Mouse (Mus musculus) MEL (cell line): ENCODE results near the gene Pygo2. TPM values are rescaled to one million over a fixed set of nuclear protein-coding genes. Genes with fewer than 3 reads are reported as not detected.

ENCODE experiments used
- DNase-seq: peaks from one replicate; pipeline ENCODE4 v3.0.0; 2011; ENCODE audit warnings: low read depth, low spot score
- H3K27ac ChIP-seq: 2 replicates; pipeline ENCODE4 v1.5.1; 2012; ENCODE audit warnings: low read depth, mild to moderate bottlenecking, control low read depth, low read length, moderate library complexity; ENCODE audit not compliant: control insufficient read depth
- H3K27me3 ChIP-seq, 2 experiments: fragments of 150-350 bp in 1 of 2; sonication (generic) in 1 of 2; 2 replicates each; pipeline ENCODE4 v1.6.1; 2012; ENCODE audit warnings: low read length in 2 of 2, mild to moderate bottlenecking in 2 of 2, improper control_type of control experiment in 1 of 2, moderate library complexity in 1 of 2; ENCODE audit not compliant: insufficient read depth in 2 of 2, control insufficient read depth in 1 of 2
- H3K36me3 ChIP-seq, 2 experiments: 2 replicates each; pipeline ENCODE4 v1.6.1; 2012 to 2014; ENCODE audit warnings: low read length in 2 of 2, improper control_type of control experiment in 1 of 2, inconsistent platforms in 1 of 2, mild to moderate bottlenecking in 1 of 2; ENCODE audit not compliant: insufficient read depth in 2 of 2, control insufficient read depth in 1 of 2
- H3K4me1 ChIP-seq, 2 experiments: fragments of 150-350 bp in 1 of 2; sonication (generic) in 1 of 2; 2 replicates each; pipeline ENCODE4 v1.6.1; 2012; ENCODE audit warnings: low read length in 2 of 2, improper control_type of control experiment in 1 of 2, mild to moderate bottlenecking in 1 of 2; ENCODE audit not compliant: insufficient read depth in 2 of 2, control insufficient read depth in 1 of 2
- H3K4me3 ChIP-seq, 2 experiments: fragments of 150-350 bp in 1 of 2; sonication (generic) in 1 of 2; 2 replicates each; pipeline ENCODE4 v1.5.1; 2012; ENCODE audit warnings: low read depth in 2 of 2, low read length in 2 of 2, mild to moderate bottlenecking in 2 of 2, moderate library complexity in 2 of 2, control low read depth in 1 of 2, improper control_type of control experiment in 1 of 2; ENCODE audit not compliant: control insufficient read depth in 1 of 2, insufficient read depth in 1 of 2
- H3K79me2 ChIP-seq: 2 replicates; pipeline ENCODE4 v1.6.1; 2012; ENCODE audit warnings: mild to moderate bottlenecking, low read length, moderate library complexity; ENCODE audit not compliant: control insufficient read depth, poor library complexity, insufficient read depth
- H3K9ac ChIP-seq: 2 replicates; pipeline ENCODE4 v1.6.1; 2012; ENCODE audit warnings: low read depth, mild to moderate bottlenecking, control low read depth, low read length, moderate library complexity; ENCODE audit not compliant: control insufficient read depth, poor library complexity, severe bottlenecking
- H3K9me3 ChIP-seq: fragments of 150-350 bp; sonication (generic); replicated peaks from 2 replicates; pipeline ENCODE4 v1.6.1; 2012; ENCODE audit warnings: mild to moderate bottlenecking, low read length, improper control_type of control experiment, moderate library complexity; ENCODE audit not compliant: insufficient read depth
- BHLHE40 ChIP-seq: IDR thresholded peaks from 2 replicates; pipeline ENCODE4 v1.6.1; 2012; ENCODE audit warnings: low read depth, mild to moderate bottlenecking, inconsistent platforms, low read length, improper control_type of control experiment, borderline replicate concordance
- CHD2 ChIP-seq: IDR thresholded peaks from 2 replicates; pipeline ENCODE4 v1.6.1; 2011; ENCODE audit warnings: low read length, improper control_type of control experiment
- E2F4 ChIP-seq: IDR thresholded peaks from 2 replicates; pipeline ENCODE4 v1.6.1; 2011; ENCODE audit warnings: low read depth, low read length, improper control_type of control experiment, borderline replicate concordance
- ELF1 ChIP-seq: IDR thresholded peaks from 2 replicates; pipeline ENCODE4 v1.6.1; 2014; ENCODE audit warnings: low read depth, mild to moderate bottlenecking, inconsistent platforms, low read length, improper control_type of control experiment, moderate library complexity
- EP300 ChIP-seq, 2 experiments: IDR thresholded peaks; 2 replicates each; pipeline ENCODE4 v1.6.1; 2011; ENCODE audit warnings: improper control_type of control experiment in 2 of 2, low read length in 2 of 2, low read depth in 1 of 2, mild to moderate bottlenecking in 1 of 2
- HCFC1 ChIP-seq: IDR thresholded peaks from 2 replicates; pipeline ENCODE4 v1.6.1; 2012; ENCODE audit warnings: low read depth, mild to moderate bottlenecking, inconsistent platforms, low read length, improper control_type of control experiment, moderate library complexity
- MAFK ChIP-seq: IDR thresholded peaks from 2 replicates; pipeline ENCODE4 v1.6.1; 2011; ENCODE audit warnings: low read depth, mild to moderate bottlenecking, low read length, improper control_type of control experiment, borderline replicate concordance
- MAX ChIP-seq: IDR thresholded peaks from 2 replicates; pipeline ENCODE4 v1.6.1; 2011; ENCODE audit warnings: low read length, improper control_type of control experiment
- MAZ ChIP-seq: IDR thresholded peaks from 2 replicates; pipeline ENCODE4 v1.6.1; 2012; ENCODE audit warnings: low read depth, mild to moderate bottlenecking, inconsistent platforms, low read length, improper control_type of control experiment
- MEF2A ChIP-seq: IDR thresholded peaks from 2 replicates; pipeline ENCODE4 v1.6.1; 2014; ENCODE audit warnings: low read depth, mild to moderate bottlenecking, inconsistent platforms, low read length, improper control_type of control experiment; ENCODE audit not compliant: poor library complexity, insufficient replicate concordance, severe bottlenecking; ENCODE audit errors: extremely low read depth
- MXI1 ChIP-seq: IDR thresholded peaks from 2 replicates; pipeline ENCODE4 v1.6.1; 2011; ENCODE audit warnings: mild to moderate bottlenecking, low read depth, low read length, improper control_type of control experiment
- MYB ChIP-seq: IDR thresholded peaks from 2 replicates; pipeline ENCODE4 v1.6.1; 2011; ENCODE audit warnings: mild to moderate bottlenecking, low read depth, low read length, improper control_type of control experiment
- NELFE ChIP-seq: IDR thresholded peaks from 2 replicates; pipeline ENCODE4 v1.6.1; 2011; ENCODE audit warnings: low read depth, low read length, improper control_type of control experiment
- POLR2A ChIP-seq, 2 experiments: IDR thresholded peaks; 2 replicates each; pipeline ENCODE4 v1.6.1; 2011 to 2012; ENCODE audit warnings: low read length in 2 of 2, mild to moderate bottlenecking in 2 of 2, control low read depth in 1 of 2, improper control_type of control experiment in 1 of 2, low read depth in 1 of 2, moderate library complexity in 1 of 2; ENCODE audit not compliant: control insufficient read depth in 1 of 2, insufficient read depth in 1 of 2, poor library complexity in 1 of 2
- POLR2AphosphoS2 ChIP-seq: IDR thresholded peaks from 2 replicates; pipeline ENCODE4 v1.6.1; 2011; ENCODE audit warnings: low read length, improper control_type of control experiment
- RAD21 ChIP-seq: IDR thresholded peaks from 2 replicates; pipeline ENCODE4 v1.6.1; 2011; ENCODE audit warnings: mild to moderate bottlenecking, low read depth, low read length, improper control_type of control experiment
- RCOR1 ChIP-seq: IDR thresholded peaks from 2 replicates; pipeline ENCODE4 v1.6.1; 2012; ENCODE audit warnings: low read depth, mild to moderate bottlenecking, inconsistent platforms, low read length, improper control_type of control experiment
- SIN3A ChIP-seq: IDR thresholded peaks from 2 replicates; pipeline ENCODE4 v1.6.1; 2012; ENCODE audit warnings: low read length, improper control_type of control experiment, inconsistent platforms
- SMC3 ChIP-seq: IDR thresholded peaks from 2 replicates; pipeline ENCODE4 v1.6.1; 2011; ENCODE audit warnings: low read depth, low read length, improper control_type of control experiment
- TAL1 ChIP-seq: IDR thresholded peaks from 2 replicates; pipeline ENCODE4 v1.6.1; 2012; ENCODE audit warnings: mild to moderate bottlenecking, inconsistent platforms, low read length, moderate library complexity, mixed read lengths
- TBP ChIP-seq: IDR thresholded peaks from 2 replicates; pipeline ENCODE4 v1.8.0; 2011; ENCODE audit warnings: low read depth, low read length, improper control_type of control experiment
- TCF12 ChIP-seq: IDR thresholded peaks from 2 replicates; pipeline ENCODE4 v1.6.1; 2014; ENCODE audit warnings: low read depth, mild to moderate bottlenecking, inconsistent platforms, low read length, improper control_type of control experiment, moderate library complexity
- UBTF ChIP-seq: IDR thresholded peaks from 2 replicates; pipeline ENCODE4 v1.6.1; 2012; ENCODE audit warnings: low read depth, mild to moderate bottlenecking, inconsistent platforms, low read length, improper control_type of control experiment, moderate library complexity, borderline replicate concordance; ENCODE audit not compliant: insufficient read depth
- USF1 ChIP-seq: IDR thresholded peaks from 2 replicates; pipeline ENCODE4 v1.6.1; 2014; ENCODE audit warnings: low read depth, mild to moderate bottlenecking, inconsistent platforms, low read length, improper control_type of control experiment, moderate library complexity
- USF2 ChIP-seq, 2 experiments: IDR thresholded peaks; 2 replicates each; pipeline ENCODE4 v1.6.1; 2011 to 2012; ENCODE audit warnings: improper control_type of control experiment in 2 of 2, low read length in 2 of 2, borderline replicate concordance in 1 of 2, inconsistent platforms in 1 of 2, low read depth in 1 of 2, mild to moderate bottlenecking in 1 of 2; ENCODE audit not compliant: insufficient read depth in 1 of 2
- ZC3H11A ChIP-seq: IDR thresholded peaks from 2 replicates; pipeline ENCODE4 v1.6.1; 2012; ENCODE audit warnings: low read depth, mild to moderate bottlenecking, inconsistent platforms, low read length, improper control_type of control experiment
- ZKSCAN1 ChIP-seq: IDR thresholded peaks from 2 replicates; pipeline ENCODE4 v1.6.1; 2012; ENCODE audit warnings: low read depth, mild to moderate bottlenecking, inconsistent platforms, low read length, improper control_type of control experiment, moderate library complexity
- ZMIZ1 ChIP-seq: IDR thresholded peaks from 2 replicates; pipeline ENCODE4 v1.6.1; 2012; ENCODE audit warnings: low read depth, mild to moderate bottlenecking, inconsistent platforms, low read length, improper control_type of control experiment, moderate library complexity
- ZNF384 ChIP-seq: IDR thresholded peaks from 2 replicates; pipeline ENCODE4 v1.6.1; 2012; ENCODE audit warnings: low read depth, mild to moderate bottlenecking, inconsistent platforms, low read length, improper control_type of control experiment
- polyA plus RNA-seq, 2 experiments: library from polyadenylated mRNA; stranded (reverse) in 1 of 2; unstranded in 1 of 2; fragments of >175 nt in 1 of 2; fragments of >200 nt in 1 of 2; gene quantifications; 2 replicates each; pipeline versions ENCODE4 v1.2.1 to v1.2.4; 2012; ENCODE audit warnings: low replicate concordance in 2 of 2, low read depth in 1 of 2; ENCODE audit not compliant: insufficient read length in 2 of 2, insufficient read depth in 1 of 2, missing spikeins in 1 of 2
- total RNA-seq: library from RNA; depleted of rRNA; stranded (reverse); fragments of 300-350 nt; gene quantifications from 2 replicates; pipeline ENCODE4 v1.2.3, GENCODE M21; 2012

The Pygo2 gene
- total and polyA plus RNA-seq, 3 experiments = 50.3 to 61.1 TPM; not detected in 1

GRCm38 (mm10) chr3:89435041-89435440 lies 5.0 kb downstream of the Pygo2 start:
- Histone ChIP-seq H3K27ac (no peak overlapping the region), H3K36me3 (peaks cover 0 to 17% of the 10 kb centered on the region in 2 experiments; a peak in 2 of 4 replicates), H3K79me2 (peaks cover 14% of the 10 kb centered on the region), H3K4me1 (peaks cover 6 to 16% of the 10 kb centered on the region in 2 experiments), H3K27me3 (no peaks in the 10 kb centered on the region), H3K4me3 (no peak overlapping the region), H3K9ac (no peak overlapping the region), H3K9me3 (no peaks in the 10 kb centered on the region)
- no peak for DNase-seq
- no peak for TF ChIP-seq HCFC1
- no peak for TF ChIP-seq MAFK
- TF ChIP-seq UBTF = no peak
- no peak for TF ChIP-seq ZC3H11A
- TF ChIP-seq E2F4 = no peak
- TF ChIP-seq ZNF384 = no peak
- TF ChIP-seq ZKSCAN1 = no peak
- TF ChIP-seq MEF2A = no peak
- no peak for TF ChIP-seq RAD21
- no peak for TF ChIP-seq ELF1
- TF ChIP-seq CHD2 = no peak

GRCm38 (mm10) chr3:89436176-89437113 lies 6.4 kb downstream of the Pygo2 start, which contains the start of gene Pbxip1:
TSS of gene Pbxip1 (plus strand) at chr3:89436706.
- peak; percentile 58 to 87; a peak in 3 of 4 replicates for TF ChIP-seq USF2 (IDR thresholded peaks at IDR 0.05; ENCODE audit: borderline replicate concordance in 1 of 2, insufficient read depth in 1 of 2, low read depth in 1 of 2, low read length in 2 of 2)
- TF ChIP-seq BHLHE40 = 0 out of 2 replicates have a peak, but pooled peaks have one; percentile 33
- peak; percentile 99 for TF ChIP-seq USF1
- peak; percentile 89 for TF ChIP-seq SIN3A
- peak; percentile 76 for TF ChIP-seq MXI1
- TF ChIP-seq TBP = peak; percentile 75; the same call in 1 of the 2 replicates
- TF ChIP-seq CHD2 = peak; percentile 67
- peak; percentile 75; the same call in 1 of the 2 replicates for TF ChIP-seq ZMIZ1
- no peak for TF ChIP-seq EP300 (IDR thresholded peaks at IDR 0.05; ENCODE audit: low read depth in 1 of 2, low read length in 2 of 2)
- no peak for TF ChIP-seq ZC3H11A
- peak; percentile 94 for TF ChIP-seq MAX
- TF ChIP-seq POLR2AphosphoS2 = peak; percentile 67; the same call in 1 of the 2 replicates
- TF ChIP-seq TCF12 = peak; percentile 45
- peak; percentile 51 for TF ChIP-seq RCOR1
- no peak for TF ChIP-seq TAL1
- TF ChIP-seq MAZ = peak; percentile 84; the same call in 1 of the 2 replicates
- TF ChIP-seq MYB = no peak
- no peak for TF ChIP-seq SMC3
- TF ChIP-seq NELFE = peak; percentile 78
- peak in 1 of 2 experiments; percentile 82; a peak in 2 of 4 replicates for TF ChIP-seq POLR2A (IDR thresholded peaks at IDR 0.05; ENCODE audit: control insufficient read depth in 1 of 2, insufficient read depth in 1 of 2, low read depth in 1 of 2, low read length in 2 of 2, poor library complexity in 1 of 2)
- peak; percentile 71; the same call in 1 of the 2 replicates for TF ChIP-seq HCFC1
- peak; percentile 67 for TF ChIP-seq ELF1
- Histone ChIP-seq H3K4me3 (peak within 1 kb of the TSS; percentile 68 to 81), H3K9me3 (no peaks in the 10 kb centered on the region), H3K79me2 (peaks cover 4% of the 10 kb centered on the region), H3K27me3 (no peaks in the 10 kb centered on the region), H3K36me3 (peaks cover 0 to 11% of the 10 kb centered on the region in 2 experiments; a peak in 2 of 4 replicates), H3K4me1 (peaks cover under 1 to 9% of the 10 kb centered on the region in 2 experiments; a peak in 3 of 4 replicates), H3K9ac (peak within 1 kb of the TSS; percentile 67), H3K27ac (peak within 1 kb of the TSS; percentile 61)
- peak; percentile 91 for DNase-seq
